Mouse (Mus musculus) right cerebral cortex, postnatal 36 days (tissue): ENCODE measurements at regions not wholly inside any gene's neighbourhood (a gene's known extent, or its start where the extent isn't known, plus 50 kb on each side); places are given as distances from the start of the nearest gene placed in this dataset.

Experiments
- DNase-seq, 2 experiments: peaks; one replicate each; pipeline ENCODE4 v3.0.0; 2022; ENCODE audit warnings: low spot score in 2 of 2, mixed read lengths in 1 of 2

GRCm38 (mm10) chr6:117502346-117502745 lies 334.0 kb downstream of the Cxcl12 start:
- DNase-seq, result no peak

DNA sequence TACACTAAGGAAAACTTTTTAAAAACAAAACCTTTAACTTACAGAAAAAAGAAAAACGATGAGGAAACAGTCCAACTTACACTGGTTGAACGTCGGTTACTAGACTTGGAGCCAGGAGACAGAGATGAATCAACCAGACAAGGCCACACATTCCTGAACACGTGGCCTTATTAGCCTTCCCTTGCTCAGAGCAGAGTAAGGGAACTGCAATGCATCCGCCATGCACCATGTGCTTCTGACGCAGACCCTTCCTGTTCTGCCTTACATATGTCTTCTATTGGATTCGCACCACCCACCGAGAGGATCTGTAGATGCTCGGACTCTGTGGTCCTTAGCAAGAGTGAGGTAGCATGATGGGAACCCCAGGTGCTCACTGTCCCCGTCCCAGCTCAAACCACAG lies 336.2 kb upstream of the Zfp637 start:
- DNase-seq, result no peak

- no peak for DNase-seq
Measured at GRCm38 (mm10) chr6:117505431-117505830, 335.5 kb upstream of the Zfp637 start.

DNA sequence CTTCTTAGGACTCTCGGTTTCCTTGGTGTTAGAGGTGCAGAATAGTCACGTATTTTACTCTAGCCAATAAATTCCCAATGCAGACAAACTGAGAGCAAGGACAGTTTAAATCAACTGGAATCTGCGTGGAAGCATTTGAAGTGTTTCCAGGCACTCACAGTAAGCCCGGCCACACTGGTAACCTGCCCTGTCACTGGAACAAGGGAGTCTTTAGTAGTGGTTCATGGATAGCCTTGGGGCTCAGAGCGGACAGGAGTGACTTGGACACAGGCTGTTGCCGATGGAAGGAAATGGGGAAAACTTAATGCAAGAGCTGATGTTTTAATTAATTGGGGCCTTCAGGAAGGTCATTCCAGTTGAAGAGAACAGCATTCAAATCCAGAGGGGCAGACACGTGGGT lies 334.4 kb upstream of the Zfp637 start:
- no peak for DNase-seq

GRCm38 (mm10) chr6:117508860-117509259 lies 332.1 kb upstream of the Zfp637 start:
- DNase-seq, result no peak

DNA sequence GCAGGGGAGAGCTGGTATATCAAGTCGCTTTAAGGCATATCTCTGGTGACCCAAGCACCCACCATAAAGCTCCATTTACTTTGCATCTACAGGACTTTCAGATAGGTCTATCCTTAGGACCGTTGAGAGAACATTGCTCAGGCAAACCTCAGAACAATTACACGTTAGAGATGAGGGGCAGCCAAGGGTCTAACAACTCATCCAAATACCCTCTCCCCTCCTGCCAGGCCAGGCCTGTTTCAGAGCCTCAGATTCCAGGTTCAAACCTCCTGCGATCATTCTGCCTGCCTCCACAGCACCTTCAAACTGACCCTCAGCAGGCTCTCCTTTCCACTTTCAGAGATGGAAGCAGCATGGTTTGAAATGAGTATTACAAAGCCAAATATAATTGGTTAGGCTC lies 331.0 kb upstream of the Zfp637 start:
- no peak for DNase-seq

DNA sequence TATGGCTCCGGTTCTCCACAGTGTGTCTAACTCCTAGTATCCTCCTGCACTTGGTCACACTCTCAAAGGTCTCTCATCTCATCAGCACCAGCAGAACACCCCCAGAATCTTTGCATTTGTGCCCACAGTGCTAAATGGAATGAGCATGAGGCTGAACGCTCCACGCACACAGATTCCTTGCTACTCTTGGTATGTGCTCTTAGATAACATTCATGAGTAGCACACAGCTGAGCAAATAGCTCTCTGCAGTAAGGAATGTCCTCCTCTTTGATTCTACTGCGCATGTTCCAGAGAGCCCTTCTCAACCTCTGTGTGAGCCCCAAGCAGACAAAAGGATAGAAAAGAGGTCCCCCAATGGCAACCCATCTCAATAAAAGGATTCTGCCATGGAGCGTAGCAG lies 326.1 kb upstream of the Zfp637 start:
- no peak for DNase-seq

DNA sequence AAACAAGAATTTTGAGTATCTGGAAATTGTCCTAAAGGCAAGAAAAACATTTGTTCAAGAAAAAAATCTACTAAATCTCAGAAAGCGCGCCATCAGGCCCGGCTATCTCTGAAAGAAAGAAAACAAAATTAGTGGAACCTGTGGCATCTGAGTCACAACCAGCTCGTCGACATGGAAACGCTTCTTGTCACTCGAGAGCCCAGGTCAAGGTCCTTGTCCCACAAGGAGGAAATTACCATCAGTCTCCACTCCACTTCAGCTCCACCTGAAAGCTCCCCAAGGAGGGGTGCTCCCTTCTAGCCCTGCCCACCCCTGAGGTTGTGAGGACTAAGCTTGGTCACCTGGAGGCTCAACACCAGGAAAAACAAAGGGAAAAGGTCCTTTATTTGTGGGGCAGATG lies 324.1 kb upstream of the Zfp637 start:
- no peak for DNase-seq

- DNase-seq, result no peak
Measured at GRCm38 (mm10) chr6:117518939-117519338, 322.0 kb upstream of the Zfp637 start.

GRCm38 (mm10) chr6:117519466-117519865 lies 321.5 kb upstream of the Zfp637 start:
- no peak for DNase-seq

GRCm38 (mm10) chr6:117526161-117526935 lies 314.6 kb upstream of the Zfp637 start:
- no peak for DNase-seq

DNA sequence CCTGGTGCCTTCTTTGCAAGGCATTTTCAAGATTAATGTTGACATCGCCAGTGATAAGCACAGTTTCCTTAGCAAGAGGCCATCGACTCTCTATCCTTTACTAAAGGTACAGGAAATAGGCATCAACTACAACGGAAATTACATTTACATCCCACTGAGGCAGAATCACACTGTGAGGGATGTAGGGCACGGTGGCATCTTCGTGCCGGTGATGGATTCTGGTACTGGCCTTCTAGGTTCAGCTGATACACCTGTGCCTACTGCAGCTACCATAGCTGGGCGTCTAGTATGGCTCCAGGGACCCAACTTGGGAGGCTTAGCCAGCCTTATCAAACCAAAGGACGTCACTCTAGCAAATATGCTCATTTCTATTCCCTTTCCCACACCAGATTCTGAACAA lies 313.5 kb upstream of the Zfp637 start:
- no peak for DNase-seq

DNA sequence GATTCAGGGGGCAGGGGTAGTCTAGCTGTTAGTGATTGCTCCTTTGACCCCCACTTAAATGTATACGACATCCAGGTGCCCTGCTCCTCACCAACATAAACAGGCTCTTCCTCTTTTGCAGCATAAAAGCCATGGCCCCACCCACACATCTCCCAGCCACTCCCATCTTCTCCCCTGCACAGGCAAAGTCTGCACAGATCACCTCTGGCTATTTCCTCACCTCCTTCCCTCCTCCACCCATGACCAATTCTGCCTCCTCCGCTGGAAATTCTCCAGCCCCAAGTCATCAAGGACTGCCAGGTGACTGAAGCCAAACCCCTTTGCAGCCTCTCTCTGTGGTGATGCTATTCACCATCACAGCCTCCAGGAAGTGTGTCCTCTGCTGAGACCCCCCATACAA lies 306.8 kb upstream of the Zfp637 start:
- no peak for DNase-seq

GRCm38 (mm10) chr6:117534991-117535390 lies 306.0 kb upstream of the Zfp637 start:
- no peak for DNase-seq

- DNase-seq, result no peak
Measured at GRCm38 (mm10) chr6:117536084-117536483, 304.9 kb upstream of the Zfp637 start.

- DNase-seq, result no peak
Measured at GRCm38 (mm10) chr6:117542431-117542830, 298.5 kb upstream of the Zfp637 start.

- DNase-seq, result no peak
Measured at GRCm38 (mm10) chr6:117544276-117545196, 296.4 kb upstream of the Zfp637 start.

GRCm38 (mm10) chr6:117550930-117551329 lies 290.1 kb upstream of the Zfp637 start:
- no peak for DNase-seq

- peak; percentile 12 to 40 for DNase-seq
Measured at GRCm38 (mm10) chr6:117552006-117552667, 288.8 kb upstream of the Zfp637 start.

DNA sequence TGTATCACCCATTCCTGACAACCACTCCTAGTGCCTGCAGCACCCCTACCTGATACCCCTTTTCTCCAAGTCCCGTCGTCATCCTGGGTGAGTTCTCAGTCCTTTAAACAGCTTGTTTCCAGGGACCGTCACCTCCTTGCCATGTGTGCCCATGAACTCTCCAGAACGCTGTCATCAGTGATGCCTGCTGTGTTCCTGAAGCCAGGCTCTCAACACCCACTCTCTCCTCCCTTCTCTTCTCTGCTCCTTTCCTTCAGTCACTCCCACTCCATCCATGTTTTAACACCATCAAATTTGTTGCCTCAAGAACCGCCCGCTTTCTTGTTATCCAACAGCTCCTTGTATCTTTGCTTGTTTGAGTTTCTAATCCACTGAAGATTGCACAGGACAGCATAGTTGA lies 277.8 kb upstream of the Zfp637 start:
- peak in 1 of 2 experiments; percentile 60 for DNase-seq

DNA sequence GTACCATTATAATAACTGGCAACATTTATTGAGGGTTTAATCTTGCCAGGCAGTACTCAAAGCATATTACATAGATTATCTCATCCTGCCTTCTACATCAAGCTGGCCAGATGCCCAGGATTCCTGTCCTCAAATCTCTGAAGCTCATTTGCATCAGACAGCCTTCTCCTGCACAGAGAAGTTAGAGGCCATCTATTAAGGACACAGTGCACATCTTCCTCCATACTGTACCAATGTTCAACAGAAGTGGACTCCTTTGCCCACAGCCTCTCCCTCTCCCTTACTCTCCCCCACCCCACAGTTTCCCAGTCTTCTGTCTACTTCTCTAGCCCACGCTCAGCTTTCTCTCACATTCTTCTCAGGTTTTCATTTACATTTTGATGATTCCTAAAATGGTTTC lies 277.3 kb upstream of the Zfp637 start:
- DNase-seq, result peak; percentile 16 to 27

- DNase-seq, result no peak
Measured at GRCm38 (mm10) chr6:117566786-117567185, 274.2 kb upstream of the Zfp637 start.
